Mouse (Mus musculus) kidney, adult 8-10 months (tissue): ENCODE results near the gene Arfgap1.

Experiments
- DNase-seq, 2 experiments: peaks; one replicate each; pipeline ENCODE4 v3.0.0; 2022

The Arfgap1 gene

DNA sequence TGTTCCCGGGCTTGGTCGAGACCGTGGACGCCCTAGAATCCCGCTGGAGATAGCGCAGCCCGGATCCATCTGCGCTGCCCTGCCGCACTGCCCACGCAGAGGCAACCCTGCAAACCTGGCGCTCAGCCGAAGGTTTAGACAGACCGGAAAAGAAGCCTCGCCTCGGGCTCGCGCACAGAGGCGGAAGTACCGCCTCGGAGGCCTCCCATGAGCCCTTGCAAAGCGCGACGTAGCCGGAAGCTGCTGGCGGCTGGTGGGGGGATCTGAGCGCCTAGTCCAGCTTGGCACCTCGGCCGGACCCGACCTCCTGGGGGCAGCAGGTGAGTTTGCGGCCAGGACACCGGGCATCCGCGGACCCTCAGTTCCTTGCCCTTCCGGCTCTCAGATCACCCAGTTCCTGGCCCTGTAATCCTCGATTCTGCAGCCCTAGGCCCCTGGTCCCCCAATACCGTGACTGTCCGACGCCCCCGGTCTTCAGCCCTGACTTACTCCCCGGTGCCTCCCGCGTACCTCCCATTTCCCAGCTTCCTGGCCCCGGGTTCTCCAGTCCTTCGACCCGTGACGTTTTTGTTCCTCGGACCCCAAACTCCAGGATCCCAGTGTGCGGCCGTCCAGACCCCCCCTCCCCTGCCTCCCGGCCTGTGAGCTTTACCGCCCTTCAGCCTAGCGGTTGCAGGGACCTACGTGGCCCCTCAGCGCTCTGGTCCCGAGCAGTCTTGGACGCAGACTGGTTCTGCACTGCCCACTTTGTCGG lies at the start of gene Arfgap1:
TSS of gene Arfgap1 (plus strand) at position 216 of the 754 bp plus-strand sequence.
- peak; percentile 89 to 92 for DNase-seq

DNA sequence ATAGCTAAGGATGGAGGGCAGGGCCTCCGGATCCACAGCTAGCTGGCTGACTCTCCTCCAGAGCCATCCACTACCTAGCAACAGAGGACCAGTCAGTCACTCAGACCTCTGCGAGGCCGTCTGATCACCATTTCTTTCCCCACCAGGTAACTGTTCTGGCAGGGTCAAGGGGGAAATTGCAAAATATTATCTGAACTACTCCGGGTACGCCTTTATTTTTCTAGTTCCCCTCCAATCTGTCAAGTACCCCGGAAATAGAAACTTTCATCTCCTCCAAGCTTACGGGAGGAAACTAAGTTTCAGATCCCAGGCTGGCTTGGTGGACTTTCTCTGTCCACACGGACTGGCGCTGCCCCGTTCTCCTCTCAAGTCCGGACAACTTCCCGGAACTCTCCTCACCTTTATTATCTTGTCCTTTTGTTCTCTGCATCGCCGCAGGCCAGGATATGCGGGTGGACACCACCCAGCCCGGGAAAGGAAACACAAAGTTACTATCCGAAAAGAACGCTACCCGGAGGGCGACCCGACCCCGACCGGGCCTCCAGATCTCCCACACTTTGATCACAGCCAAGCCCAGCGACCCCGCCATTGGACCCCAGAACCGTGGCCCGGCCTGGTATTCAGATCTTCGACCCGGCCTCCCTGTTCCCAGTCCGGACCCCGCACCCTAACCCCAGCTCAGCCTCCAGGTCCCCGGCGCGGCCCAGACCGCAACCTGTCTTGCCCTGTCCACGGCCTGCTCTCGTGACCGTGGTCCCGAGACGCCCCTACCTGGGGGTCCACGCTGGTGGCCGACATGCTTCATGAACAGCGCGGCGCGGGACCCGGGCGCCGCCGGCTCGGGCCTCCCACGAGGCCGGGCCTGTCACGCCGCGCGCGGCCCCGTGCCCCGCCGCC lies 46.9 kb upstream of the Arfgap1 start:
- DNase-seq, result peak; percentile 20 to 25

DNA sequence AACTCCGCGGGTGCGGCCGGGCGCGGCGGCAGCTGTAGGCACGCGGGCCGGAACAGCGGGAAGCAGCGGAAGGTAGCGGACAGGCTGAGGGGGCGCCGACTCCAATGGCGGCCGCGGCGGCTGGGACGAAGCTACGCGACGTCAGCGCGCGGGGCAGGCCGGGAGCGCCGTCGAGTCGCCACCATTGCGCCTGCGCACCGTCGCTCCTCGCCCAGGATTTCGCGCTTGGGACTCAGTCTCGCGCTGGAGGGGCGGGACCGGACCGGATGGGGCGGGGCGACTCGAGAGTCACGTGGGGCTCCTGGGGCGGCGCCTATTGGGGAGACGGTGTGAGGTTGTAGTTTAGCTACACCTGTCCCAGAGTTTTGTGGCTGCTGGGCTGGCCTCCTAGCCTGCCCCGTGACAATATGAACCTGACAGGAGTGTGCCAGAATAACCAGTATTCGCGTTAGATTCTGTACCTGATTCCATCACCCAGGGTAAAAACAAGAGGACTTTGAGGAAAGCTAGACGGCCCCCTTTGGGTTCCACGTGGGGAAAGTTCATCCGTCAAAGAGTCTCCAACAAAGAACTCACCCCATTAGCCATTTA lies 46.1 kb upstream of the Arfgap1 start, which contains the start of gene Ythdf1:
TSS of gene Ythdf1 (minus strand) at position 140 of the 591 bp plus-strand sequence.
- peak; percentile 97 to 98 for DNase-seq

DNA sequence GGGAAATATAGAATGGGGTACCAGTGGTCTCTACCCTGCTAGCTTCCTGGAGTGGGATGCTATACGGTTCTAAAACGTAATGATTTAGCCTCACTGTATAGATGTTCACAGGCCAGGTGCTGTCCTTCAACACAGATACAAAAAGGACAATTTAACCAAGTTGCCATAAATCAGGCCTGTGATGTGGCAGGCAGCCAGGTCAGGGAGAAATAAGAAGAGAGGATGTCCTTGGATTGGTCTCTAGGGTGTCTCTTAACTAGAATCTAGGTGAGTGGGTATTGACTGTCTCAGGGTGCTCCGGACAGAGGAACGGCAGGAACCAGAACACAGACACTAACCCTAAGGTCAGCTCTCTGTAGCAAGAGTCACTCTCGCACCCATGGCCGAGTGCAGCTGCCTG lies 44.3 kb upstream of the Arfgap1 start:
- no peak for DNase-seq

DNA sequence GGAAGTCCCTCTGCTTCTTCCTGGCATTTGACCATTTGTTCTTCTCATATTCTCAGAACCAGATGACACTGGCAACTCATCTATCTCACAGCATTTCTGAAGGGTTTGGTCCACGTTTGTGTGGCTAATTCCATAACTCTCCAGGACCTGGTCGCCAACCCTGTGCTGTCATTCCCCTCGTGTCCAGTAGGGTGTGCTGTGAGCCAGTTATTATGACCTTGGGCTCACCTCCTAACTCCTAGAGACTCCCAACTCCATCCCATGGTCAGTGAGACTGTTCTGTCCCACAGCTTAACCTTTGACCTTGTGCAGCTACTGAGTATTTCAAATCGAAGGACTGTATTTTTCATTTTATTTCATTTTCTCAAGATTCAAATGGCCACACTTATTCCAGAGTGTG lies 41.8 kb upstream of the Arfgap1 start:
- DNase-seq, result peak; percentile 53 to 83

DNA sequence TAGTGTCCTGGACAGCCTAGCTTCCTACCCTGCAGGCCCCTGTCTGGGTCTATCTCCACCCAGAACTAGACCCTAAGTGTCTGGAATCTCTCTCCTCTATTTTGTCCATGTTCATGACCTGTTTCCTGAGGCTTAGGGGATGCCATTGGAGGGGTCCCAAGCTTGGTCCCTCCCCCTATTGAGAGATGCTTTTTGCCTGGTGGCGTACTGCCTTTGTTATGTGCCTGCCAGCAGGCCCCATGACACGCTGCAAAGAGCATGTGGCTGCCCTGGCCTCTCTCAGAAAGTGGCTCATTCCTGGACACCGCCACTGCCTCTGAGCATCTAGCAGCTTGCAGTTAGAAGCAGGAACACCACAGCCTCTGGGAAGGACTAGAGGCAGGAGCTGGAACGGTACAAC lies 38.3 kb upstream of the Arfgap1 start, which contains the start of gene Birc7:
TSS of gene Birc7 (plus strand) at position 301 of the 400 bp plus-strand sequence.
- no peak for DNase-seq

DNA sequence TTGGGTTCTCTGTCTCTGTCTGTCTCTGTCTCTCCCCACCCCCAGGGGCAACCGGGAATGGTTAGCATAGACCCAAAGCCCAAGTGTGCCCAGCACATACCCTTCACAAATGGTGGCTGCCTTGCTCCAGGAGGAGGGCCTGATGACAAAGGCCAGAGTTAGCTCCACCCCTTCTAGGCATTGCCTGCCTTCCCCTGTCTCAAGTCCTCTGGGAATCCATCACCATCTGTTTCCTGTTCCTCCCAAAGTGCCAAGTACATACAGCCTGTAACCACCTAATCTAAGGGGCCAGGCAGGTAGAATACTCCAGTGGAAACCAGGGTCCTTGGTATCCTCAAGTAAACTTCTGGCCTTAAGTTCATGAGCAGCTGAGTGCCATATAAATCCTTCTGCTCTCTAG lies 34.6 kb upstream of the Arfgap1 start:
- DNase-seq, result no peak

DNA sequence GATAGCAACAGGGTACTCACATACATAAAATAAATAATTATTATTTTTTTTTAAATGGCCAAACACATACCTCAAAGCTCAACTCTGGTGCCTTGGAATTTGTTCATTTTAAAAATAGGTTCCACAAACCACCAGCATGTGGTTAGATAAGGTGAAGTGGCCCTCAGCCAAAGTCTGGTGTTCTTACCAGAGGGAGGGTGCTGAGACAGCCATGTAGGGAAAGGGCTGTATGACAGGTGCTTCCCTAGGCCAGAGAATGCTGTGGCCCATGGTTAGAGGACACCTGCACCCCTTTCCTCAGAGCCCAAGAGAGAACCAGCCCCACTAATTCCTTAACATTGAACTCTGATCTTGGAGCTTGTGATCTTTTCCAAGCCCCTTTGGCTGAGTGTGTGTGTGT lies 26.8 kb upstream of the Arfgap1 start:
- no peak for DNase-seq

DNA sequence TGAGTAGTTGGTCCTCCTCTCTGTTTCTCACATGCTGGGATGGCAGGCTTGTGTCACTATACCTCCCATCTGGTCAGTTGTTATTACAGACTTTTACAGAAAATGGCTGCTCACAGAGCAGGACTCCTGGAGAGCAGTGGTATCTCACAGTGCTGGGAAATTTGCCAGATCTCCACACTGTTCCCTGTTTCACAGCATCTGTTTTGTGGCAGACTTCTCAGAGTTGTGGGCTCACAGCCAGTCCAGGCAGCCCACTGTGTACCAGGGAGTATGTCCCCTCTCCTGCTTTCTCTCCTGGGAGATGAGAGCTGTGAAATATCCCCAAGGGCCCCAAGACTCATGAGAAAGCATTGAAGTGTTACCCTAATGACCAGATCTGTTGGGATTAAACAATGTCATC lies 25.2 kb upstream of the Arfgap1 start:
- no peak for DNase-seq

DNA sequence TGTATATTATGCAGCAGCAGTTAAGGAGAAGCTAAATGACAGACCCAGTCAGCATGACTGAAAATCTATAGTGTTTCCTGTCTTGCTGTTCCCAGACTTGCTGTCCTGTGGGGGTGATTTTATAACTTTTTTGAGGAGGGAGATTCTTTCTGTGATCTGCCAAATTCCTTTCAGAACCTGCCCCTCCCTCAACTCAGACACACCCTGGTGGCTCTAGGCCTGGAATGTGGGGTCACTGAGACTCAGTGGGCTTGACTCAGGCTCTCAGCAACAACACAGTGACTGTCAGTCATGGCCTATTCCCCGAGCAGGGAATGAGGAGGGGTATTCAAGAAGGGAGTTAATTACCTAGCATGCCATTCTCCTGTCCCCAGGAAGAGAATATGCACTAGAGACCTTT lies 17.1 kb upstream of the Arfgap1 start:
- DNase-seq, result no peak

DNA sequence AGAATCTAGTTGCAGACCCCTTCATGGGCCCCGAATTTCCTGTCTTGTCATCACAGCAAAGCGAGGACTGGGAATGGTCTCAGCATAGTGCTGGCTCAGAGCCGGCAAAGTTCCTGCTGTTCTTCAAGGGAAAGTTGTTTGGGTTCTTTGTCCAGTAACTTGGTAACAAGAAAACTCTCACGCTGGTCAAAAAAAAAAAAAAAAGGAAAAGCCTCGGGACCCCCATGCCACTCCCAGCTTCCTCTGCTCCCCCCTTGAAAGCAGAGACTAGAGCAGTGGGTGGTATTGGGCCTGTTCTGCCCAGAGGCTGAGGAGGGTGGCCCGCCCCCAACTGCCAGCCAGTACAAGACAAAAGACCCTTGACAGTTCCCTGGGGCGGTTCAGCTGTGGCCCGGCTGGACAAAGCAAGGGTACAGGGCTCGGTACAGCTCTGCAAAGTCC lies 14.3 kb upstream of the Arfgap1 start:
- no peak for DNase-seq

DNA sequence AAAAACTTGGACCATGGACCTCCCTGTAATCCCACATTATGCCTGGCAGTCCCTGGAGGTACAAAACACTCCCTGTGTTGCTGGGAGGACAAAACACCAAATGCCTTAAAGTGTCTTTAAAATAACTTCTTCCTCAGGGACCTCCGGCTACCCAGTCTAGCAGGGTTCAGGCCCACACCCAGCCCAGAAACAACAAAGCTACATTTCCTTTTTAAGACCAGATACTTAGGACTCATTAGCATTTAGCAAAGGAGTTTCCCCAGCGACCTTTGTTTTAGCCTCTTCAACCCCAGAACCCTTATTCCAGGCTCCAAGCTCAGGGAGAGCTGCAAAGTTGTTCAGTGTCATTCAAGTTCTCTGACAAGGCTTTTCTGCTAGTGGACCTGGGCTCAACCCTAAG lies 13.4 kb upstream of the Arfgap1 start:
- no peak for DNase-seq

DNA sequence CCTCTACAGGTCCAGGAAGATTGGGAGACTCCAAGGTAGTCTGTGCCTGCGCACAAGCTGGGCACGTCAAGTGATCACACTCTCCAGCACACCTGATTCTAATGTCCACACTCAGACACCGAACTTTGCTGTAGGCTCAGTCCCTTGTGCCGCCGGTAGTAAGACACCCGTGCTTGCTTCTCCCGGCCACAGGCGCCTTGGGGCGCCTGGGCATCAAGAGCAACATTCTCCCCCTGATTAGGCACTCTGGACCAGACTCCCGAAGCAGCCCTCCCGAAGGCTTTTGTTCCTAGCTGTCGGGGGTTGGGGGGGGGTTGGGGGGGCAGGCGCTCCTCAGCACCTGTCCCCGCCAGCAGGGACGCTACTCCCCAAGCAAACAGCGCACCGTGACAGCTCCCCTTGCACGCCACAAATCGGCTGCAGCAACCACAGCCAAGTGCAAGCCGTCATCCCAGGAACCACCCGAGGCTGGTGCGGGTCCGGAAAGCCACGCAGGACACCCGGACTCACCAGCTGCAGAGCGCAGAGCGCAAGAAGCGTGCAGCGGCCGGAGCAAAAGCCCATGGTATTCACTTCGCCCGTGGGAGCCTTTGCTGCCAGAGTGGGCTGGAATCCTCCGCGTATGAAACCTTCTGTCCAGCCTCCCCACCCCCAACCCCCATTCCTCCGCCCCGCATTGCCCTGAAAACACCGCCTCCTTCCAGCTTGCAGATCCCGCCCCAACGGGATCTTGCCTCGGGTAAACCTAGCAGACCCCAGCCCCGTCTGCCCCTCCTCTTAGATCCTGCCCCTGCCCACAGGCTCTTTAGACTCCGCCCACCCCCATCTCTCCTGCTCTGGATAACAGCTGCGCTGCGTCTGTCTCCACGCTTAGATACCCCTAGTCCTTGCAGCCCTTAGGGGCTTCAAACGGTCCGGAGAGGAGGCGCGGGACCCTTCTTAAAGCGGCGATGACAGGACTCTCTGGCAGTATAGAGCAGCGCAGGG lies 12.7 kb upstream of the Arfgap1 start, which contains the start of gene Nkain4:
TSS of gene Nkain4 (minus strand) at position 639 of the 987 bp plus-strand sequence.
- no peak for DNase-seq

DNA sequence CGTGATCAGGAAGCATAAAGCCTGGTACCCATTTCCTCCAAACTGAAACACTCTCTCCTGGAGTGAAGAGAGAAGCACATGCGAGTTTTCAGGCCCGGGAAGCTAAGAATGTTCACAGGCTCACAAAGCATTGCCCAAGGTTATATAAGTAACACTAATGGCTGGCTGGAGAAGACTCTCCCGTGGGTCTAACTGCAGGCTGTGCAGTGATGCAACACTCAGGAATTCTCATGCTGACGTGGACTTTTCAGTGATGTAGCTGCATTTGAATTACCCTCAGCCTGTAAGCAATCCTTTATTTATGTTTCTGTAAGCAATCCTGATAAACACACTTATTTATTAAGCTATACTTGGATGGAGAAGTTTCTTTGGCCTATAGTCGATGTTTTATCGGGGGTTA lies 7.4 kb upstream of the Arfgap1 start:
- no peak for DNase-seq

DNA sequence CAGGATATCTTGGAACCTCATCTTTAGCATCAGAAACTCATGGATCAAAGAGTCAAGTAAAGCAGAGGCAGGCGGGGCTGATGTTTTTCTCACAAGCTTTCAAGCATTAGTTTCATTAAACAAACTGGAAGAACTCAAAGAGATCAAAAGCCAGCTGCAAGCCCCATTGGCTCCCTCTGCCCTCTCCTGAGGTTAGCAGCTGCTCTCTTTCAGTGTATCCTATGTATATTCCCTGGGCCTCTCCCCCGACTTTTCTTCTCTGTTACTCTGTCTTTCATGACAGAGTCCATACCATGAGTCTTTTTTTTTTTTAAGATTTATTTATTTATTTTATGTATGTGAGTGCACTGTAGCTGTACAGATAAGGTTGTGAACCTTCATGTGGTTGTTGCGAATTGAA lies 6.8 kb upstream of the Arfgap1 start:
- DNase-seq, result no peak

DNA sequence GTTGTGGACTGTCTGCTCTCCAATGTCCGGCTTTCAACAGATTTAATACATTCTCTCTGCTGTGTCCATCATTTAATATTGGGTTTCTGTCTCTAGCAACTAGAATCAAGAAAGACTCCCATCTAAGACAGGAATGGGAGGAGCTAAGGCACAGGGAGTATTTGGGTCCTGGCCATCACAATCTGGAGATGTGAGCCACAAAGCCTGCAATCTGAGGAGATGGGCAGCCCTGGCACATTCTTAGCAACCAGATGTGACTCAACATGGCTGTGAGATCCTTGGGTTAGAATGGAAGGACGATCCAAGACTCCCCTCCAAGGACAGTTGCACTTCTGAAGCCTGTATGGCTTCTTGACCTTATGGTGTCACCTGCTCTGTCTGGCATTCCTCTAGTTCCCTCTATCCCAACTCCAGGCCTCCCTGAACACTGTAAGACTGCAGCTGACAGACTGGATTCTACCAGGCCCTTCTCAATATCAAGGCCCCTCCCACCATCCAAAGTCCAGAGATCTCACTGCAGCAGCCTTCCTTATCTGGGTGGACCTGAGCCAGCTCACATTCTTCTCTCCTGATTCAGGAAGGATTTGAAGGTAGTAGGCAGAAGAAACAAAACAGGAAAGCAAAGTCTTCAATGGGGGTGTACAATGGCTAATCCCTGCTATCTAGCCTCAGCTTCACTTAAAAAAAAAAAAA lies 4.3 kb upstream of the Arfgap1 start:
- peak; percentile 36 to 38 for DNase-seq

DNA sequence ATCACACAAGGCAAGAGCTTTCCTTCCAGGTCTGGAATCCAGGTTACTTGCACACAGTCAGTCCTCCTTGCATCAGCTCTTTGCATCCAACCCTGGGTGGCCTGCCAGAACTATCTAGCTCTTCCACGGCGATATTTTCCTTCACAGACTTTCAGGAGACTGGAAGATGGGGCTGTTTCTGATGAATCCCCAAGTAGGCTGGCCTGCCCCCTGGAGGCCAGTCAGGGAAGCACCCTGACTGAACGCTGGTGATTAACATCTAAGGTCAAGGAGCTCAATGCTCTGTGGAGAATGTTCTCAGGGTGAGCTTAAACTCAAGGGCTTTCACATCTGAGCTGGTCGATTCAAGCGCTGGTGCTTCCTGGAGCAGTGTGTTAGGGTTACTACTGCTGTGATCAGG lies 3.1 kb upstream of the Arfgap1 start:
- peak; percentile 49 to 80 for DNase-seq

DNA sequence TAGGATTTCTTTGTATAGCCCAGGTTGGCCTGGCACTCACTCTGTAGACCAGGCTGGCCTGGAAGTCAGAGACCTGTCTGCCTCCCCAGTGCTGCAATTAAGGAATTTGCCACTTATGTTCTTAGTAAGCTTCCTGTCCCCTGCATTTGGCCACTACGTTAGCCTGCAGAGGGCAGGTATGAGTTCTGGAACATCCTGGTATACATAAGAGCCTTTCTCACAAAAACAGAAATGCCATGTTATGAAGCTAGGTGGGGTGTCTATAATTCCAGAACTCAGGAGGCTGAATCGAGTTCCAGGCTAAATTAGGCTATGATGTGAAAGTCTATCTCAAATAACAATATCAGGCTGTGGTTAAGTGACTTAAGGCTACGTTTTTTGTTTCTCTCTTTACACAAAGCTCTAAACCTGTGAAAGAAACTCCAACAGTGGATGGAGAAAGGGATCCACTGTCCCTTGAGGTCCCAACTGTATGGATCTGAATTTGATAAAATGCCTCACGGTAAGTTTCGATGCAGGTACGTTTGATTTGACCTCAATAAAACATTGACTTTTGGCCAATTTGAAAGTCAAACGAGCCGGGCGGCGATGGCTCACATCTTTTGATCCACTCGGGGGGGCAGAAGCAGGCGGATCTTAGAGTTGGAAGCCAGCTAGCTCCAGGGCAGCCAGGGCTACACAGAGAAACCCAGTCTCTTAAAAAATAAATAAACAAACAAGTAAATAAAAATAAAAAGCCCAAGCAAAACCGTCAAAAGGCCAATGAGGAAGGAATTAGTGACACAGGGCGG lies 738 bp upstream of the Arfgap1 start:
- DNase-seq, result peak in 1 of 2 experiments; percentile 21

DNA sequence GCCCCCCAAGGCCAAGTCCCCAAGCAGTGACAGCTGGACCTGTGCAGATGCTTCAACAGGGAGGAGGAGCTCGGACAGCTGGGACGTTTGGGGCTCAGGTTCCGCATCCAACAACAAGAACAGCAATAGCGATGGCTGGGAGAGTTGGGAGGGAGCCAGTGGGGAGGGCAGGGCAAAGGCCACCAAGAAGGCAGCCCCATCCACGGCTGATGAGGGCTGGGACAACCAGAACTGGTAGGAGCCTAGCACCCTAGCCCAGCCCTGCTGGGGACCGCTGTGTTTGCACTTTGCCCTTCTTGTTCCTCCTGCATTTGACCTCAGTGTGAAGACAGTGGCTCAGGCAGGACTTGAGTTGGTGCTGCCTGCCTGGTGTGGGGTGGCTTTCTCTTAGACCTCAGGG lies 14.1 kb downstream of the Arfgap1 start:
- peak; percentile 61 to 66 for DNase-seq

DNA sequence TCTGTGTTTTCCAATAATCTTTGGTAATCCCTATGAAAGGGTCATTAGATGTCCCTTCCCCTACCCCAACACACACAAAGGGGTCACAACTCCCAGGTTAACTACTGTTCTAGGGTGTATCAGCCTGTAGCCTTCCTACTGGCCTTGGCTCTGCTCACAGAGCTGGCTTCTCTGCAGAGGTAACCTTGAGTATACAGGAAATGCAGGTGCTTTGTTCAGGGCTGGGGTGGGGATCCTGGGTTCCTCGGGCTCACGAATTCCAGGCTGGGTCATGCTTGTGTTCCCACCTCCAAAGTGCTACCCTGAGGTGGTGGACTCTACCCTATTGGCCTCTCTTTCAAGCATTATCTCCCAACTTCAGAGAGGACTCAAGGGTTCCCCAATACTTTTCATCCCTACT lies 18.6 kb downstream of the Arfgap1 start:
- DNase-seq, result no peak

DNA sequence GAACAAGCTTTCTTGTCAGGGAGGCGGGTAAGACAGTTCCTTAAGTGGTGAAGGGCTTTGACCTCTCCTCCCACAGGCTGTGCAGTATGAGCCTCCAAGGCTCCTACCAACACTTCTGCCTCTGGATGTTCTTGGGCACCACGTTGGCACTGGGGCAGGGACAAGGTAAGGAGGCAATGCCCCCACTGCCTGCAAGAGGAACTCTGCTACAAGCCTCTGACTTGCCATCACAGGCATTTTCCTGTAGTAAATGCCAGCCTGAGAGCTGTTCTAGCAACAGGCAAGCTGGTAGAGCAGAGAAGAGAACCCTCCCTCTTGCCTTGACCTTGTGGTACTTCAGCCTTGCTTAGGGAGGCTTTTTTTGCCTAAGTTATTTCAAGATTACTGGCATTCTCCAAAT lies 19.4 kb downstream of the Arfgap1 start, which contains the start of gene Col20a1:
TSS of gene Col20a1 (plus strand) at position 87 of the 400 bp plus-strand sequence.
- no peak for DNase-seq
